Mouse (Mus musculus): ENCODE measurements around the gene Cd164.

DNA sequence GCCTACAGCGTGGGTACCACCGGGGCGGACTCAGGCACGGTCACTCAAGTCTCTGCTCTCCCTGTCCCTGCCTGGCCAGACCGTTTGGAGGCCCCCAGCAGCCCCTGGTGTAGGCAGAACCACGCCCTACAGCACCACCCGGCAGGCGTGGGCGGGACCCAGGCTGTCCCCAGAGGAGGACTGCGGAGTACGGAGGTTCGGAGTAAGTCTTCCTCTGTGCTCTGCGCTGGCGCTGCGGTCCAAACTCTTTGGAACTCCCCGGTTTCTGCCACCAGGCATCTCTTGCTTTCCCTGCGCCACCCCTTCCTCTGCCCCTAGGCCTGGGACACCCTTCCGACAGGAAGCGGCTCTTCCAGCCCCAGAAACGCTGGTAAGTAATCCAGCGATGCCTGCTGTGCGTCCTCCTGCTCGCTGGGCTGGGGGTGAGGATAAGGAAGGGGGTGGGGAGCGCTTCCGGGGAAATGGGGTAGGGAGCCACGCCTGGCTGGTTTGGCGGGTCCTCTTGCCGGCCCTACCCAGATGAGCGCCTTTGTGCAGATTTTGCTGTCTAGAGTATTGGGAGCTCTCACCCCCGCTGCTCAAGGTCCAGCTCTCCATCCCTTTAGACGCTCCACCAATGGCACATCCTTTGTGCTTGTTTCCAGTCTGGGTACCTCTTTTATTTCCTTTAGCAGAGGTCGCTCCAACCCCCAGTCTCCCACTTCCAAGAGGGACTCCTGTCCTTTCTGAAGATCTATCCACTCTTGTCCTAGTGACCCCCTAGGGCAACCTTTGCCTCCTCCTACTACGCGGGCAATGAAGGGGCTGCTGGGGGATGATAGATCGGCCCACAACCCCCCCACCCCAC lies 42.8 kb upstream of the Cd164 start, which contains the start of gene Mical1:
- TF ChIP-seq CTCF (IDR thresholded peaks at IDR 0.05; ENCODE audit: low read depth) (peak; percentile 5; the same call in 1 of the 2 replicates), EP300 (IDR thresholded peaks at IDR 0.05; ENCODE audit: low read depth) (no peak)
